Mouse (Mus musculus): Measurements from ENCODE around the gene Jpt2.

DNA sequence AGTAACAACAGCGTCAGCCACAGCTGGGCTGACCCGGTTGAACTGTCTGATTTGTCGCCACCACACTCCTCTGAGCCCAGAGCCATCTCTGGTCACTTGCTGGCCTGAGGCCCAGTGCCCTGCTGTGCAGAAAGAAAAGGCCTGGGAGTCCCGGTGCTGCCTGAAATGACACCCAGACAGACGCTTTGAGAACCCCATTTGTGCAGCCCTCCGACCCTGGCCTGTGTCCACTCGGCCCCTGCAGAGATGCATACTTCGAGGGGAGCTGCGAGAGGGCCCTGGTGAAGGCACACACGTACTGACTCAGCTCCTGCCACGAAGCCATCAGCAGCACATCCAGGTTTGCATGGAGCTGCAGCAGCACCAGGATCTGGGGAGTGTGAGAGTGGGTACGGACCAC lies 67.7 kb downstream of the Jpt2 start:
- no peak for TF ChIP-seq POLR2A (IDR thresholded peaks at IDR 0.05; ENCODE audit: borderline replicate concordance, extremely low read depth, insufficient read depth, insufficient read length, poor library complexity, severe bottlenecking)
- TF ChIP-seq CTCF (IDR thresholded peaks at IDR 0.05; ENCODE audit: borderline replicate concordance, extremely low read depth, insufficient read depth, insufficient read length), result no peak

Measured in brain, embryonic 14.5 days (tissue).